Comparison of ENCODE assay signal across 8 mouse cellular contexts in the genomic region with DNA sequence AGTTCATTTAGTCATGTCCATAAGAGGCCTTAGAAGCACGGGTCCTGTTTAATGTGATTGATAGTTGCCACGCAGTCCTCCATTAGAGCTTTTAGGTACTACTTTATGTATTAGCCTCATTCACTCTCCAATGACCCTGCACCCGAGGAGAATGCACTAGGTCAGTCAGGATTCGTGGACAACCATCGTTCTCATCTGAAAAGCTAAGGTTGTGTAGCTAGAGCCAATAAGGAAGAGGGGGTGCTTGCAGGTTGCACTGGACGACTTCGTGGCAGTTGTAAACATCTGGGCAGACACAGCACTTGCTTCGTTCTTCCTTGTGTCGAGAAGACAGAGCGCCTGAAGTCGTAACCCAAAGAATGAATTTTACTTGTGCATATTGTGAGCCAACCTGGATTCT. TPM values are rescaled to one million over a fixed set of nuclear protein-coding genes. Genes with fewer than 3 reads are reported as not detected.
DNase-seq lines count a peak whose midpoint lies in the region; ATAC-seq lines count a peak whose summit lies in the region.

No protein-coding gene starts in this region.

- H3K9ac ChIP-seq in hindbrain, embryonic 15.5 days, result peak overlapping the region; percentile 100

- H3K27ac ChIP-seq in hindbrain, embryonic 15.5 days (replicated peaks), result peak overlapping the region; percentile 99
- H3K27ac ChIP-seq in midbrain, embryonic 10.5 days (replicated peaks), result peak overlapping the region; percentile 99

- no peaks in the 10 kb centered on the region for H3K9me3 ChIP-seq in hindbrain, embryonic 15.5 days
- no peaks in the 10 kb centered on the region for H3K9me3 ChIP-seq in midbrain, embryonic 10.5 days (replicated peaks)

- H3K27me3 ChIP-seq in hindbrain, embryonic 15.5 days, result no peaks in the 10 kb centered on the region
- H3K27me3 ChIP-seq in midbrain, embryonic 10.5 days (ENCODE audit: low read depth, poor library complexity, severe bottlenecking), result no peaks in the 10 kb centered on the region

- peaks cover 57% of the 10 kb centered on the region for H3K4me1 ChIP-seq in hindbrain, embryonic 15.5 days (replicated peaks)
- peaks cover 47% of the 10 kb centered on the region for H3K4me1 ChIP-seq in midbrain, embryonic 10.5 days

- peak overlapping the region; percentile 98 for H3K4me3 ChIP-seq in hindbrain, embryonic 15.5 days
- H3K4me3 ChIP-seq in midbrain, embryonic 10.5 days, result peak overlapping the region; percentile 100

- peak; percentile 50 for DNase-seq in CD4-positive, CD25-positive, alpha-beta regulatory T cell, adult 2 months (ENCODE audit: low read depth, low spot score)
- DNase-seq in right cerebral cortex, postnatal 25 days, result peak; percentile 34
- DNase-seq in right cerebral cortex, postnatal 36 days (ENCODE audit: low spot score in 2 of 2), result no peak
- DNase-seq in midbrain, embryonic 10.5 days (ENCODE audit: low spot score), result peak; percentile 24
- peak; percentile 56 for DNase-seq in thymus, postnatal 4 days

- H3K36me3 ChIP-seq in hindbrain, embryonic 15.5 days, result no peaks in the 10 kb centered on the region
- peaks cover 2% of the 10 kb centered on the region; the same call in 1 of the 2 replicates for H3K36me3 ChIP-seq in midbrain, embryonic 10.5 days

- WGBS in hindbrain, embryonic 15.5 days, result 1% methylated on average over 11 of the region's 11 CpGs
- 3% methylated on average over 11 of the region's 11 CpGs for WGBS in midbrain, embryonic 10.5 days

- ATAC-seq in CD4-positive, CD25-positive, alpha-beta regulatory T cell, adult 4 months, result no peak
- ATAC-seq in hindbrain, embryonic 15.5 days (ENCODE audit: low FRiP score, low read depth), result peak; percentile 24; the same call in 1 of the 2 replicates
- no peak for ATAC-seq in granulocyte monocyte progenitor cell, adult 5-6 weeks (replicated peaks; ENCODE audit: poor library complexity, severe bottlenecking)

- peak overlapping the region; percentile 75 for H3K4me2 ChIP-seq in hindbrain, embryonic 15.5 days

RNA-seq across cellular contexts. Expression of gene Ankrd13a, which starts 0.7 kb away (rescaled TPM):
- polyA plus RNA-seq in CD4-positive, CD25-positive, alpha-beta regulatory T cell, adult 4 months (2017; shearing (Covaris generic)), result 10 to 100 TPM; 13.9 to 23.3 TPM
- polyA plus RNA-seq in hindbrain, embryonic 15.5 days (2015; fragmentation: Nextera tagmentation; extraction: Ambion mirVana), result 35.8 and 36.2 TPM in 2 replicates
- polyA plus RNA-seq in midbrain, embryonic 10.5 days (2016; fragmentation: Nextera tagmentation; extraction: Ambion mirVana), result 50.1 and 54.0 TPM in 2 replicates
- total RNA-seq in granulocyte monocyte progenitor cell, adult 5-6 weeks (2014; fragmentation: Nextera tagmentation), result 271 and 278 TPM in 2 replicates
- total RNA-seq in granulocyte monocyte progenitor cell, adult 5-6 weeks (2017), result 310 and 331 TPM in 2 replicates

RNA-seq across cellular contexts. Expression of gene Git2, which starts 1.5 kb away (rescaled TPM):
- 100 to 1,000 TPM; 147 to 207 TPM for polyA plus RNA-seq in CD4-positive, CD25-positive, alpha-beta regulatory T cell, adult 4 months (2017; shearing (Covaris generic))
- 51.2 and 52.8 TPM in 2 replicates for polyA plus RNA-seq in hindbrain, embryonic 15.5 days (2015; fragmentation: Nextera tagmentation; extraction: Ambion mirVana)
- 34.4 and 38.1 TPM in 2 replicates for polyA plus RNA-seq in midbrain, embryonic 10.5 days (2016; fragmentation: Nextera tagmentation; extraction: Ambion mirVana)
- total RNA-seq in granulocyte monocyte progenitor cell, adult 5-6 weeks (2014; fragmentation: Nextera tagmentation), result 113 and 128 TPM in 2 replicates
- total RNA-seq in granulocyte monocyte progenitor cell, adult 5-6 weeks (2017), result 77.9 and 117 TPM in 2 replicates

RNA-seq across cellular contexts. Expression of gene 1500011B03Rik, which starts 49.5 kb away (rescaled TPM):
- polyA plus RNA-seq in CD4-positive, CD25-positive, alpha-beta regulatory T cell, adult 4 months (2017; shearing (Covaris generic)), result 10 to 100 TPM; 51.9 to 57.3 TPM
- 266 and 286 TPM in 2 replicates for polyA plus RNA-seq in hindbrain, embryonic 15.5 days (2015; fragmentation: Nextera tagmentation; extraction: Ambion mirVana)
- polyA plus RNA-seq in midbrain, embryonic 10.5 days (2016; fragmentation: Nextera tagmentation; extraction: Ambion mirVana), result 133 and 143 TPM in 2 replicates
- 44.4 and 76.8 TPM in 2 replicates for total RNA-seq in granulocyte monocyte progenitor cell, adult 5-6 weeks (2014; fragmentation: Nextera tagmentation)
- 44.0 and 57.4 TPM in 2 replicates for total RNA-seq in granulocyte monocyte progenitor cell, adult 5-6 weeks (2017)

Comparison
In these comparisons a context has a peak if more than half of its experiments do, and no peak if none do; other contexts are left out.
1. DNase-seq: peak in CD4-positive, CD25-positive, alpha-beta regulatory T cell, adult 2 months (single experiment), right cerebral cortex, postnatal 25 days (single experiment), midbrain, embryonic 10.5 days (single experiment) and thymus, postnatal 4 days (single experiment); none in right cerebral cortex, postnatal 36 days (0 of 2).